ENCODE assay signal across 21 mouse cellular contexts in the genomic region with DNA sequence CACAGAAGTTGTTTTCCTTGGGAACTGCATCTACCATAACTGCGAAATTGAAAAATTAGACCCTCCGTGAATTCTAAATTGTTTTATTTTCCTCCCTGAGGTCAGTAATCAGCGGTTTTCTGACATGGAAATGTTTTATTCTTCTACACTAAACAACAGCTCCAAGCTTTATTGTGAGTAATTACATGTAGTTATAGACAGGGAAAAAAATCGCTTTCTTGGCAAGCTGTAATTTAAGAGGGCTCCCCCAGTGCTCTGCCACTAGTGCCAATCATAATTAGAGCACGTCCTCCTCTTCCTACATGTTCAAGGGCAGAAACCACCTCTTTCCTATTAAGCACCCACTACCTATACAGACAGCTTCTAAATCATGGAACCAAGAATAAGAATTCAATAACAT.
"Had no signal": no experiment of that assay in that cellular context is flagged by ENCODE, and none has a peak within 500 bp of the region (broad histone marks: within the 10 kb centered on the region; RNA-seq: fewer than 3 reads in every experiment).

No protein-coding gene starts in this region.

- DNase-seq: kidney, postnatal 10 days; kidney, postnatal 36 days; layer of hippocampus, postnatal 36 days; liver, postnatal 0 days; lung, embryonic 14.5 days; right cerebral cortex, adult 18-20 months; right cerebral cortex, postnatal 14 days; right cerebral cortex, postnatal 4 days; thymus, adult 2 months; thymus, postnatal 14 days; thymus, postnatal 4 days had no signal

- H3K9me3 ChIP-seq: kidney, embryonic 15.5 days; midbrain, embryonic 12.5 days; midbrain, embryonic 15.5 days; neural tube, embryonic 12.5 days; neural tube, embryonic 15.5 days had no signal

- H3K27ac ChIP-seq: left cerebral cortex, adult 2 months; liver, embryonic 14.5 days; macrophage; midbrain, embryonic 12.5 days; midbrain, embryonic 15.5 days; neural tube, embryonic 12.5 days; neural tube, embryonic 15.5 days; stomach, postnatal 0 days had no signal

- H3K9ac ChIP-seq: kidney, embryonic 15.5 days; liver, embryonic 14.5 days; liver, postnatal 0 days; lung, embryonic 14.5 days; midbrain, embryonic 12.5 days; midbrain, embryonic 15.5 days; neural tube, embryonic 12.5 days; neural tube, embryonic 15.5 days had no signal

- H3K27me3 ChIP-seq: kidney, embryonic 15.5 days; midbrain, embryonic 12.5 days; midbrain, embryonic 15.5 days; neural tube, embryonic 12.5 days; neural tube, embryonic 15.5 days had no signal

- H3K4me3 ChIP-seq: kidney, embryonic 15.5 days; left cerebral cortex, adult 2 months; midbrain, embryonic 12.5 days; midbrain, embryonic 15.5 days; neural tube, embryonic 12.5 days; neural tube, embryonic 15.5 days had no signal

- ATAC-seq: liver, postnatal 0 days; lung, postnatal 0 days; midbrain, embryonic 15.5 days had no signal

- H3K4me2 ChIP-seq: kidney, embryonic 15.5 days; lung, embryonic 14.5 days; midbrain, embryonic 12.5 days; midbrain, embryonic 15.5 days; neural tube, embryonic 12.5 days; neural tube, embryonic 15.5 days had no signal

- H3K36me3 ChIP-seq: kidney, embryonic 15.5 days; midbrain, embryonic 12.5 days; midbrain, embryonic 15.5 days; neural tube, embryonic 12.5 days; neural tube, embryonic 15.5 days had no signal

- H3K4me1 ChIP-seq: midbrain, embryonic 15.5 days; neural tube, embryonic 12.5 days; neural tube, embryonic 15.5 days had no signal
